Mouse (Mus musculus) neural tube, embryonic 14.5 days (tissue): ENCODE measurements at regions not wholly inside any gene's neighbourhood (a gene's known extent, or its start where the extent isn't known, plus 50 kb on each side); places are given as distances from the start of the nearest gene placed in this dataset.

Experiments
- ATAC-seq: fragments of 200-750 bp; cut with Nextera tagmentation; 2 replicates; pipeline ENCODE4 v1.8.0; 2017; ENCODE audit warnings: low read depth, mild to moderate bottlenecking, moderate TSS enrichment, moderate library complexity
- H3K27ac ChIP-seq: fragments of 300-500 bp; sonication (generic); 2 replicates; pipeline ENCODE4 v1.5.1; 2014; ENCODE audit warnings: low read depth, mild to moderate bottlenecking, control low read depth, low read length, moderate library complexity, mixed read lengths
- H3K27me3 ChIP-seq: fragments of 300-500 bp; sonication (generic); 2 replicates; pipeline ENCODE4 v1.6.1; 2014; ENCODE audit warnings: low read length; ENCODE audit not compliant: control insufficient read depth, insufficient read depth
- H3K36me3 ChIP-seq: fragments of 300-500 bp; sonication (generic); 2 replicates; pipeline ENCODE4 v1.6.1; 2014; ENCODE audit warnings: low read length, mixed read lengths; ENCODE audit not compliant: control insufficient read depth, insufficient read depth
- H3K4me1 ChIP-seq: fragments of 300-500 bp; sonication (generic); 2 replicates; pipeline ENCODE4 v1.6.1; 2014; ENCODE audit warnings: low read length; ENCODE audit not compliant: control insufficient read depth, insufficient read depth
- H3K4me2 ChIP-seq: fragments of 300-500 bp; sonication (generic); 2 replicates; pipeline ENCODE4 v1.6.1; 2014; ENCODE audit warnings: mild to moderate bottlenecking, low read depth, low read length, control low read depth
- H3K4me3 ChIP-seq: fragments of 300-500 bp; sonication (generic); 2 replicates; pipeline ENCODE4 v1.5.1; 2014; ENCODE audit warnings: low read depth, low read length, control low read depth, mixed read lengths
- H3K9ac ChIP-seq: fragments of 300-500 bp; sonication (generic); replicated peaks from 2 replicates; pipeline ENCODE4 v1.6.1; 2014; ENCODE audit warnings: low read depth, mild to moderate bottlenecking, control low read depth, low read length, mixed read lengths
- H3K9me3 ChIP-seq: fragments of 300-500 bp; sonication (generic); 2 replicates; pipeline ENCODE4 v1.6.1; 2016; ENCODE audit warnings: low read length; ENCODE audit not compliant: control insufficient read depth
- WGBS: fragments of 180-500 bp; shearing (Covaris S2); extraction: QIAGEN DNeasy Blood & Tissue Kit; methylation state at CpG from one replicate; pipeline ENCODE4 v1.1.7; 2014; 5-methylcytosine and 5-hydroxymethylcytosine counted together

GRCm38 (mm10) chr14:85861371-85861951 lies 1279.6 kb downstream of the Diaph3 start:
- no peak overlapping the region for H3K4me3 ChIP-seq
- H3K9me3 ChIP-seq, result no peaks in the 10 kb centered on the region
- no peak for ATAC-seq
- 61% methylated on average over 3 of the region's 3 CpGs for WGBS
- no peak overlapping the region for H3K9ac ChIP-seq
- no peak overlapping the region for H3K27ac ChIP-seq
- no peaks in the 10 kb centered on the region for H3K36me3 ChIP-seq
- no peaks in the 10 kb centered on the region for H3K27me3 ChIP-seq
- no peaks in the 10 kb centered on the region for H3K4me1 ChIP-seq
- H3K4me2 ChIP-seq, result no peak overlapping the region

GRCm38 (mm10) chr14:85849490-85849889 lies 1291.5 kb downstream of the Diaph3 start:
- 98% methylated on average over 1 of the region's 1 CpGs for WGBS

GRCm38 (mm10) chr14:85835494-85835893 lies 1305.5 kb downstream of the Diaph3 start:
- 96% methylated on average over 2 of the region's 2 CpGs for WGBS
- H3K27ac ChIP-seq, result no peak overlapping the region
- ATAC-seq, result no peak
- no peak overlapping the region for H3K9ac ChIP-seq
- H3K4me2 ChIP-seq, result no peak overlapping the region
- H3K36me3 ChIP-seq, result no peaks in the 10 kb centered on the region
- no peaks in the 10 kb centered on the region for H3K27me3 ChIP-seq
- no peaks in the 10 kb centered on the region for H3K9me3 ChIP-seq
- H3K4me3 ChIP-seq, result no peak overlapping the region
- H3K4me1 ChIP-seq, result no peaks in the 10 kb centered on the region

More at GRCm38 (mm10) chr14:85849490-85849889, 1291.5 kb downstream of the Diaph3 start:
- Histone ChIP-seq H3K9me3 (no peaks in the 10 kb centered on the region), H3K9ac (no peak overlapping the region), H3K4me1 (no peaks in the 10 kb centered on the region), H3K4me3 (no peak overlapping the region), H3K4me2 (no peak overlapping the region), H3K27ac (no peak overlapping the region), H3K27me3 (no peaks in the 10 kb centered on the region), H3K36me3 (no peaks in the 10 kb centered on the region)
- no peak for ATAC-seq

GRCm38 (mm10) chr14:85814920-85815319 lies 1326.1 kb downstream of the Diaph3 start:
- no peaks in the 10 kb centered on the region for H3K27me3 ChIP-seq
- no peak; the same call in 1 of the 2 replicates for ATAC-seq
- H3K36me3 ChIP-seq, result no peaks in the 10 kb centered on the region
- H3K4me1 ChIP-seq, result no peaks in the 10 kb centered on the region
- H3K4me3 ChIP-seq, result no peak overlapping the region
- no peaks in the 10 kb centered on the region for H3K9me3 ChIP-seq
- no peak overlapping the region for H3K9ac ChIP-seq
- H3K27ac ChIP-seq, result no peak overlapping the region
- H3K4me2 ChIP-seq, result no peak overlapping the region
- WGBS, result 0% methylated on average over 2 of the region's 2 CpGs

GRCm38 (mm10) chr14:85784386-85784785 lies 1341.0 kb downstream of the Pcdh17 start:
- no peaks in the 10 kb centered on the region for H3K36me3 ChIP-seq
- no peaks in the 10 kb centered on the region for H3K9me3 ChIP-seq
- no peak overlapping the region for H3K27ac ChIP-seq
- H3K9ac ChIP-seq, result no peak overlapping the region
- no peak for ATAC-seq
- H3K27me3 ChIP-seq, result no peaks in the 10 kb centered on the region
- no peaks in the 10 kb centered on the region for H3K4me1 ChIP-seq
- 49% methylated on average over 3 of the region's 3 CpGs for WGBS
- no peak overlapping the region for H3K4me3 ChIP-seq
- no peak overlapping the region for H3K4me2 ChIP-seq

GRCm38 (mm10) chr14:85770636-85771035 lies 1327.3 kb downstream of the Pcdh17 start:
- H3K36me3 ChIP-seq, result no peaks in the 10 kb centered on the region
- H3K4me1 ChIP-seq, result no peaks in the 10 kb centered on the region
- H3K4me3 ChIP-seq, result no peak overlapping the region
- WGBS, result 46% methylated on average over 4 of the region's 4 CpGs
- no peak overlapping the region for H3K4me2 ChIP-seq
- H3K9me3 ChIP-seq, result no peaks in the 10 kb centered on the region
- H3K27me3 ChIP-seq, result no peaks in the 10 kb centered on the region
- no peak overlapping the region for H3K27ac ChIP-seq
- no peak for ATAC-seq
- no peak overlapping the region for H3K9ac ChIP-seq

- no peak overlapping the region for H3K9ac ChIP-seq
- no peaks in the 10 kb centered on the region for H3K4me1 ChIP-seq
- H3K4me2 ChIP-seq, result no peak overlapping the region
- peak; percentile 78; the same call in 1 of the 2 replicates for ATAC-seq
- H3K36me3 ChIP-seq, result no peaks in the 10 kb centered on the region
- H3K9me3 ChIP-seq, result no peaks in the 10 kb centered on the region
- no peak overlapping the region for H3K4me3 ChIP-seq
- H3K27ac ChIP-seq, result no peak overlapping the region
- H3K27me3 ChIP-seq, result no peaks in the 10 kb centered on the region
- 47% methylated on average over 5 of the region's 5 CpGs for WGBS
These were observed 1324.9 kb downstream of the Pcdh17 start for GRCm38 (mm10) chr14:85768301-85768700.

- no peak for ATAC-seq
- 100% methylated on average over 1 of the region's 1 CpGs for WGBS
- Histone ChIP-seq H3K9ac (no peak overlapping the region), H3K27me3 (no peaks in the 10 kb centered on the region), H3K27ac (no peak overlapping the region), H3K36me3 (no peaks in the 10 kb centered on the region), H3K4me3 (no peak overlapping the region), H3K4me1 (no peaks in the 10 kb centered on the region), H3K4me2 (no peak overlapping the region), H3K9me3 (no peaks in the 10 kb centered on the region)
These were observed 1314.0 kb downstream of the Pcdh17 start for GRCm38 (mm10) chr14:85757343-85757742.

GRCm38 (mm10) chr14:85738567-85738966 lies 1295.2 kb downstream of the Pcdh17 start:
- H3K27ac ChIP-seq, result no peak overlapping the region
- ATAC-seq, result peak; percentile 68; the same call in 1 of the 2 replicates
- WGBS, result 55% methylated on average over 4 of the region's 4 CpGs
- H3K9ac ChIP-seq, result no peak overlapping the region
- no peaks in the 10 kb centered on the region for H3K36me3 ChIP-seq
- H3K4me1 ChIP-seq, result no peaks in the 10 kb centered on the region
- no peaks in the 10 kb centered on the region for H3K9me3 ChIP-seq
- no peaks in the 10 kb centered on the region for H3K27me3 ChIP-seq
- H3K4me3 ChIP-seq, result no peak overlapping the region
- H3K4me2 ChIP-seq, result no peak overlapping the region
